Mouse (Mus musculus): Measurements from ENCODE around the gene Evi5.

Gene Evi5

GRCm38 (mm10) chr5:107873330-107873729, 1.6 kb downstream of the Evi5 start:
- in situ Hi-C loops (cut with MboI, MseI): no loop called here

GRCm38 (mm10) chr5:107869701-107870100, 5.2 kb downstream of the Evi5 start:
- in situ Hi-C loops (cut with MboI, MseI): loop anchor here (10.0 kb wide), 1 partner anchor 265 kb away; no protein-coding TSS in a partner anchor

GRCm38 (mm10) chr5:107868905-107869424, 5.9 kb downstream of the Evi5 start:
- in situ Hi-C loops (cut with MboI, MseI): loop anchor here (10.0 kb wide), 1 partner anchor 264 kb away; no protein-coding TSS in a partner anchor

GRCm38 (mm10) chr5:107867970-107868904, 6.7 kb downstream of the Evi5 start:
- in situ Hi-C loops (cut with MboI, MseI): loop anchor here (10.0 kb wide), 1 partner anchor 263 kb away; no protein-coding TSS in a partner anchor

- in situ Hi-C loops (cut with MboI, MseI): loop anchor here (10.0 kb wide), 1 partner anchor 262 kb away; no protein-coding TSS in a partner anchor
These were observed 8.5 kb downstream of the Evi5 start for GRCm38 (mm10) chr5:107866127-107867126.

GRCm38 (mm10) chr5:107863971-107864370, 10.9 kb downstream of the Evi5 start:
- in situ Hi-C loops (cut with MboI, MseI): loop anchor here (10.0 kb wide), 1 partner anchor 259 kb away; no protein-coding TSS in a partner anchor

GRCm38 (mm10) chr5:107858963-107859362, 15.9 kb downstream of the Evi5 start:
- in situ Hi-C loops (cut with MboI, MseI): no loop called here

- in situ Hi-C loops (cut with MboI, MseI): no loop called here
These were observed 19.4 kb downstream of the Evi5 start for GRCm38 (mm10) chr5:107855546-107855945.

GRCm38 (mm10) chr5:107854556-107854955, 20.4 kb downstream of the Evi5 start:
- in situ Hi-C loops (cut with MboI, MseI): no loop called here

- in situ Hi-C loops (cut with MboI, MseI): no loop called here
These were observed 21.1 kb downstream of the Evi5 start for GRCm38 (mm10) chr5:107853807-107854206.

- in situ Hi-C loops (cut with MboI, MseI): no loop called here
These were observed 25.9 kb downstream of the Evi5 start for GRCm38 (mm10) chr5:107848964-107849363.

- in situ Hi-C loops (cut with MboI, MseI): no loop called here
These were observed 27.1 kb downstream of the Evi5 start for GRCm38 (mm10) chr5:107847817-107848216.

- in situ Hi-C loops (cut with MboI, MseI): no loop called here
These were observed 27.6 kb downstream of the Evi5 start for GRCm38 (mm10) chr5:107847349-107847748.

GRCm38 (mm10) chr5:107840549-107841238, 34.2 kb downstream of the Evi5 start:
- in situ Hi-C loops (cut with MboI, MseI): no loop called here

GRCm38 (mm10) chr5:107838891-107839644, 35.8 kb downstream of the Evi5 start:
- in situ Hi-C loops (cut with MboI, MseI): no loop called here

- in situ Hi-C loops (cut with MboI, MseI): no loop called here
These were observed 40.6 kb downstream of the Evi5 start for GRCm38 (mm10) chr5:107834287-107834686.

GRCm38 (mm10) chr5:107831351-107831750, 43.6 kb downstream of the Evi5 start:
- in situ Hi-C loops (cut with MboI, MseI): no loop called here

GRCm38 (mm10) chr5:107829998-107830560, 44.8 kb downstream of the Evi5 start, which contains the start of gene Ube2d2b:
Gene Ube2d2b, plus strand, starts transcription at chr5:107830099.
- in situ Hi-C loops (cut with MboI, MseI): no loop called here

- in situ Hi-C loops (cut with MboI, MseI): no loop called here
These were observed 52.4 kb downstream of the Evi5 start for GRCm38 (mm10) chr5:107822521-107822920.

GRCm38 (mm10) chr5:107814651-107815050, 60.3 kb downstream of the Evi5 start:
- in situ Hi-C loops (cut with MboI, MseI): no loop called here

All from T-helper 1 cell (primary cell).